ENCODE assay signal across 8 mouse cellular contexts in the genomic region with DNA sequence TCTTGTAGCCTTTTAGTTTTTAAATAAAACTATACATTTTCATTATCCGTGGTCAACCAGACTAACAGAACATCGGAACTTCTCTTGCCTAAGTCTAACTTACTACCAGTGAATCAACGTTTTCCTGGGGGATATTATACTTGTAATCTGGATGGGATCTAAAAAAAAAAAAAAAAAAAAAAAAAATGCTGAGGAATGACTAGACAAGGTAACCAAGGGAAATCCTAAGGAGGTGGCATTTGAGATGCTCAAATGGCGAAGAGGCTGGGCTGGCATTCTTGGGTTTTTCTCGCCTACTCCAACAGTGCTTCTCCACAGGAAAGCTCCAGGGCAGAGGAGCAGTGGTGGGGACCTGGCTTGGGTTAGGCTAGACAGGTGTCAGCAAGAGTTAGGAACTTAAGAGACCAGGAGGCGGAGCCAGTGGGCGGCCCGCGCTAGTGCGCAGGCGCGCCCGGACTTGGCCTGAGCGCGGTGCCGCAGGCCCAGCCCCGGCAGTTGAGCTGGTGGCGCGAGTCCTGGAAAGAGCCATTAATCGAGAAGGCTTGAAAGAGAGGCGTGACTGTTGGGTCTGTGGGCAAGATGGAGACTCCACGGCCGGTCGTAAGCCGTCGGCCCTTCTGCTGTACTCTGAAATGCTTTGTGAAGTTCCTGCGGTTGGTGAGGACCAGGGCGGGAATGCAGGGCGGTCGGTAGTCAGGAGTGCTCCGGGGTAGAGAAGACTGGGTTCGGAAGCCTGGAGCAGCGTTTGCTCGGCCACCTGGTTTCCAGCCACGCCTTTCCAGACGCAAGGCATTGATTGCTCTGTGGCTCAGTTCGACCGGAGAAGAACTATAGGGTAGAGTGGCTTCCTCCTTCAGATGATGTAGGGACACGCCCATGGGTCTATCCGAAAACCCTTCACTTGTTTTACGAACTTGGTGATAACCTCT. TPM values are rescaled to one million over a fixed set of nuclear protein-coding genes. Genes with fewer than 3 reads are reported as not detected.
DNase-seq lines count a peak whose midpoint lies in the region; ATAC-seq lines count a peak whose summit lies in the region.

Cklf (plus strand) TSS at position 423 of the 929 bp plus-strand sequence.

- peak; percentile 84 for DNase-seq in fibroblast of lung, adult 2 months (ENCODE audit: low read depth)
- DNase-seq in kidney, postnatal 14 days: peak; percentile 93
- DNase-seq in telencephalon, adult 2 months (ENCODE audit: low read depth, low spot score): peak; percentile 75

- 3% methylated on average over 41 of the region's 41 CpGs for WGBS in heart, embryonic 14.5 days
- WGBS in liver, embryonic 15.5 days (ENCODE audit: insufficient replicate concordance): 4% methylated on average over 41 of the region's 41 CpGs
- 4% methylated on average over 41 of the region's 41 CpGs for WGBS in neural tube, embryonic 12.5 days

- peak; percentile 38 for ATAC-seq in CD4-positive, CD25-positive, alpha-beta regulatory T cell, adult 4 months
- ATAC-seq in heart, embryonic 14.5 days (ENCODE audit: insufficient number of reproducible peaks, insufficient read depth, low FRiP score, low read depth): peak; percentile 84
- ATAC-seq in liver, embryonic 15.5 days (ENCODE audit: insufficient read depth): peak; percentile 83
- ATAC-seq in neural tube, embryonic 12.5 days (ENCODE audit: low FRiP score, low read depth): peak; percentile 83

- peaks cover 9% of the 10 kb centered on the region for H3K4me1 ChIP-seq in brown adipose tissue, adult 24 weeks (ENCODE audit: control insufficient read depth, insufficient read depth, insufficient read length, low read length)
- peaks cover 10 to 20% of the 10 kb centered on the region in 2 experiments for H3K4me1 ChIP-seq in heart, embryonic 14.5 days (ENCODE audit: control insufficient read depth in 2 of 2, insufficient read depth in 2 of 2, low read length in 2 of 2)
- peaks cover 48% of the 10 kb centered on the region for H3K4me1 ChIP-seq in liver, embryonic 15.5 days (replicated peaks)
- peaks cover 20% of the 10 kb centered on the region for H3K4me1 ChIP-seq in neural tube, embryonic 12.5 days

- peak within 1 kb of the TSS; percentile 91 for H3K4me2 ChIP-seq in heart, embryonic 14.5 days (ENCODE audit: low read length)
- H3K4me2 ChIP-seq in liver, embryonic 15.5 days: peak within 1 kb of the TSS; percentile 91
- H3K4me2 ChIP-seq in neural tube, embryonic 12.5 days (replicated peaks): peak within 1 kb of the TSS; percentile 66

- 0 out of 2 replicates have a peak, but pooled peaks cover 5% of the 10 kb centered on the region for H3K36me3 ChIP-seq in heart, embryonic 14.5 days (ENCODE audit: control insufficient read depth, insufficient read depth, low read length)
- no peaks in the 10 kb centered on the region for H3K36me3 ChIP-seq in liver, embryonic 15.5 days (replicated peaks)
- H3K36me3 ChIP-seq in neural tube, embryonic 12.5 days: no peaks in the 10 kb centered on the region

- H3K27me3 ChIP-seq in heart, embryonic 14.5 days (ENCODE audit: control insufficient read depth, insufficient read depth, low read length): no peaks in the 10 kb centered on the region
- H3K27me3 ChIP-seq in liver, embryonic 15.5 days: no peaks in the 10 kb centered on the region
- no peaks in the 10 kb centered on the region for H3K27me3 ChIP-seq in neural tube, embryonic 12.5 days (replicated peaks)

- H3K9ac ChIP-seq in heart, embryonic 14.5 days (ENCODE audit: low read length): peak within 1 kb of the TSS; percentile 78
- H3K9ac ChIP-seq in liver, embryonic 15.5 days: peak within 1 kb of the TSS; percentile 79
- peak within 1 kb of the TSS; percentile 57 for H3K9ac ChIP-seq in neural tube, embryonic 12.5 days

- H3K9me3 ChIP-seq in heart, embryonic 14.5 days (ENCODE audit: control insufficient read depth, low read length): no peaks in the 10 kb centered on the region
- H3K9me3 ChIP-seq in liver, embryonic 15.5 days (replicated peaks): no peaks in the 10 kb centered on the region
- no peaks in the 10 kb centered on the region for H3K9me3 ChIP-seq in neural tube, embryonic 12.5 days

- H3K27ac ChIP-seq in brown adipose tissue, adult 24 weeks (replicated peaks; ENCODE audit: low read depth, low read length): peak within 1 kb of the TSS; percentile 18; the same call in 1 of the 2 replicates
- H3K27ac ChIP-seq in heart, embryonic 14.5 days (replicated peaks in 1 of 2; ENCODE audit: control insufficient read depth in 1 of 2, insufficient read depth in 1 of 2, low read depth in 2 of 2, low read length in 2 of 2): peak within 1 kb of the TSS; percentile 42 to 72
- peak within 1 kb of the TSS; percentile 87 for H3K27ac ChIP-seq in liver, embryonic 15.5 days (replicated peaks)
- H3K27ac ChIP-seq in neural tube, embryonic 12.5 days: no peak within 1 kb of the TSS

- peak within 1 kb of the TSS; percentile 92 for H3K4me3 ChIP-seq in brown adipose tissue, adult 24 weeks (ENCODE audit: insufficient read depth, low read depth, low read length)
- H3K4me3 ChIP-seq in heart, embryonic 14.5 days (ENCODE audit: control insufficient read depth in 1 of 2, insufficient read depth in 1 of 2, low read depth in 1 of 2, low read length in 2 of 2): peak within 1 kb of the TSS; percentile 68 to 74
- H3K4me3 ChIP-seq in liver, embryonic 15.5 days (replicated peaks): peak within 1 kb of the TSS; percentile 79
- H3K4me3 ChIP-seq in neural tube, embryonic 12.5 days: peak within 1 kb of the TSS; percentile 52

RNA-seq across cellular contexts. Expression of gene Cklf, which starts in this region (rescaled TPM):
- polyA plus RNA-seq in CD4-positive, CD25-positive, alpha-beta regulatory T cell, adult 4 months (2017; shearing (Covaris generic)): 10 to 100 TPM; 99.5 TPM
- polyA plus RNA-seq in brown adipose tissue, adult 24 weeks (2012; ENCODE audit: insufficient read depth, insufficient read length, missing spikeins): 3.8 TPM in 1 of 2 replicates, not detected in the other
- polyA plus RNA-seq in heart, embryonic 14.5 days (2014; fragmentation: Nextera tagmentation; extraction: Ambion mirVana): 27.9 and 30.8 TPM in 2 replicates
- 14.9 and 17.7 TPM in 2 replicates for polyA plus RNA-seq in liver, embryonic 15.5 days (2015; fragmentation: Nextera tagmentation; extraction: Ambion mirVana)
- 35.1 and 38.2 TPM in 2 replicates for polyA plus RNA-seq in neural tube, embryonic 12.5 days (2016; fragmentation: Nextera tagmentation; extraction: Ambion mirVana)
